Mouse (Mus musculus): ENCODE measurements around the gene Cds1.

Cds1 gene

GRCm38 (mm10) chr5:101776528-101776927, 11.6 kb downstream of the Cds1 start:
- DNase-seq (ENCODE audit: low read depth), result no peak

- DNase-seq (ENCODE audit: low read depth), result no peak
Observed at GRCm38 (mm10) chr5:101779376-101779863, 14.5 kb downstream of the Cds1 start.

GRCm38 (mm10) chr5:101780918-101781317, 16.0 kb downstream of the Cds1 start:
- DNase-seq (ENCODE audit: low read depth), result no peak

- DNase-seq (ENCODE audit: low read depth), result no peak
Observed at GRCm38 (mm10) chr5:101784328-101784727, 19.4 kb downstream of the Cds1 start.

GRCm38 (mm10) chr5:101784787-101785186, 19.9 kb downstream of the Cds1 start:
- DNase-seq (ENCODE audit: low read depth), result no peak

- no peak for DNase-seq (ENCODE audit: low read depth)
Observed at GRCm38 (mm10) chr5:101785921-101786614, 21.1 kb downstream of the Cds1 start.

GRCm38 (mm10) chr5:101789770-101790169, 24.8 kb downstream of the Cds1 start:
- DNase-seq (ENCODE audit: low read depth), result no peak

- DNase-seq (ENCODE audit: low read depth), result no peak
Observed at GRCm38 (mm10) chr5:101790560-101790959, 25.6 kb downstream of the Cds1 start.

GRCm38 (mm10) chr5:101792665-101793064, 27.7 kb downstream of the Cds1 start:
- no peak for DNase-seq (ENCODE audit: low read depth)

GRCm38 (mm10) chr5:101801891-101802290, 37.0 kb downstream of the Cds1 start:
- no peak for DNase-seq (ENCODE audit: low read depth)

- DNase-seq (ENCODE audit: low read depth), result no peak
Observed at GRCm38 (mm10) chr5:101802358-101803022, 37.6 kb downstream of the Cds1 start.

- no peak for DNase-seq (ENCODE audit: low read depth)
Observed at GRCm38 (mm10) chr5:101811296-101812169, 46.6 kb downstream of the Cds1 start.

GRCm38 (mm10) chr5:101816822-101817221, 51.9 kb downstream of the Cds1 start:
- DNase-seq (ENCODE audit: low read depth), result no peak

GRCm38 (mm10) chr5:101819216-101819615, 54.3 kb downstream of the Cds1 start:
- DNase-seq (ENCODE audit: low read depth), result no peak

GRCm38 (mm10) chr5:101819844-101820243, 54.9 kb downstream of the Cds1 start:
- DNase-seq (ENCODE audit: low read depth), result no peak

- DNase-seq (ENCODE audit: low read depth), result no peak
Observed at GRCm38 (mm10) chr5:101821052-101821451, 56.1 kb downstream of the Cds1 start.

GRCm38 (mm10) chr5:101821491-101822310, 56.8 kb downstream of the Cds1 start:
- DNase-seq (ENCODE audit: low read depth), result no peak

- DNase-seq (ENCODE audit: low read depth), result no peak
Observed at GRCm38 (mm10) chr5:101822311-101822670, 57.4 kb downstream of the Cds1 start.

- no peak for DNase-seq (ENCODE audit: low read depth)
Observed at GRCm38 (mm10) chr5:101825111-101825911, 60.4 kb downstream of the Cds1 start.

- no peak for DNase-seq (ENCODE audit: low read depth)
Observed at GRCm38 (mm10) chr5:101826531-101826970, 61.6 kb downstream of the Cds1 start.

- DNase-seq (ENCODE audit: low read depth), result no peak
Observed at GRCm38 (mm10) chr5:101827477-101827876, 62.5 kb downstream of the Cds1 start.

Data from induced T-regulatory cell, adult 2 months (primary cell).